Mouse (Mus musculus) stomach, embryonic 16.5 days (tissue): Measurements from ENCODE around the gene Pdhx. TPM values are rescaled to one million over a fixed set of nuclear protein-coding genes. Genes with fewer than 3 reads are reported as not detected.

ENCODE experiments used
- ATAC-seq: fragments of 200-750 bp; cut with Nextera tagmentation; 2 replicates; pipeline ENCODE4 v1.8.0; 2017; ENCODE audit warnings: moderate number of reproducible peaks, moderate TSS enrichment; ENCODE audit not compliant: insufficient read depth, low FRiP score
- H3K27ac ChIP-seq: fragments of 300-500 bp; sonication (generic); 2 replicates; pipeline ENCODE4 v1.5.1; 2014; ENCODE audit warnings: low read length
- H3K27me3 ChIP-seq: fragments of 300-500 bp; sonication (generic); 2 replicates; pipeline ENCODE4 v1.6.1; 2014; ENCODE audit warnings: low read length, control low read depth, mixed read lengths; ENCODE audit not compliant: control insufficient read depth, insufficient read depth
- H3K36me3 ChIP-seq: fragments of 300-500 bp; sonication (generic); 2 replicates; pipeline ENCODE4 v1.6.1; 2014; ENCODE audit warnings: low read length; ENCODE audit not compliant: control insufficient read depth, insufficient read depth
- H3K4me1 ChIP-seq: fragments of 300-500 bp; sonication (generic); 2 replicates; pipeline ENCODE4 v1.6.1; 2014; ENCODE audit warnings: low read length, control low read depth, mixed read lengths; ENCODE audit not compliant: control insufficient read depth, insufficient read depth
- H3K4me2 ChIP-seq: fragments of 300-500 bp; sonication (generic); 2 replicates; pipeline ENCODE4 v1.6.1; 2014; ENCODE audit warnings: low read depth, low read length, mixed read lengths
- H3K4me3 ChIP-seq: fragments of 300-500 bp; sonication (generic); replicated peaks from 2 replicates; pipeline ENCODE4 v1.5.1; 2014; ENCODE audit warnings: mild to moderate bottlenecking, low read length
- H3K9ac ChIP-seq: fragments of 300-500 bp; sonication (generic); 2 replicates; pipeline ENCODE4 v1.6.1; 2014; ENCODE audit warnings: low read length
- H3K9me3 ChIP-seq: fragments of 300-500 bp; sonication (generic); replicated peaks from 2 replicates; pipeline ENCODE4 v1.6.1; 2016; ENCODE audit warnings: low read length, control low read depth; ENCODE audit not compliant: control insufficient read depth
- WGBS: fragments of 180-500 bp; shearing (Covaris S2); extraction: QIAGEN DNeasy Blood & Tissue Kit; methylation state at CpG from one replicate; pipeline ENCODE4 v1.1.7; 2014; 5-methylcytosine and 5-hydroxymethylcytosine counted together
- polyA plus RNA-seq: library from polyadenylated mRNA; unstranded; fragments of >200 nt; fragmentation: Nextera tagmentation; extraction: Ambion mirVana; gene quantifications from 2 replicates; pipeline ENCODE4 v1.2.1, GENCODE M21; 2015

Pdhx gene
- polyA plus RNA-seq, 1 experiment from 2014 or later: 39.6 TPM

DNA sequence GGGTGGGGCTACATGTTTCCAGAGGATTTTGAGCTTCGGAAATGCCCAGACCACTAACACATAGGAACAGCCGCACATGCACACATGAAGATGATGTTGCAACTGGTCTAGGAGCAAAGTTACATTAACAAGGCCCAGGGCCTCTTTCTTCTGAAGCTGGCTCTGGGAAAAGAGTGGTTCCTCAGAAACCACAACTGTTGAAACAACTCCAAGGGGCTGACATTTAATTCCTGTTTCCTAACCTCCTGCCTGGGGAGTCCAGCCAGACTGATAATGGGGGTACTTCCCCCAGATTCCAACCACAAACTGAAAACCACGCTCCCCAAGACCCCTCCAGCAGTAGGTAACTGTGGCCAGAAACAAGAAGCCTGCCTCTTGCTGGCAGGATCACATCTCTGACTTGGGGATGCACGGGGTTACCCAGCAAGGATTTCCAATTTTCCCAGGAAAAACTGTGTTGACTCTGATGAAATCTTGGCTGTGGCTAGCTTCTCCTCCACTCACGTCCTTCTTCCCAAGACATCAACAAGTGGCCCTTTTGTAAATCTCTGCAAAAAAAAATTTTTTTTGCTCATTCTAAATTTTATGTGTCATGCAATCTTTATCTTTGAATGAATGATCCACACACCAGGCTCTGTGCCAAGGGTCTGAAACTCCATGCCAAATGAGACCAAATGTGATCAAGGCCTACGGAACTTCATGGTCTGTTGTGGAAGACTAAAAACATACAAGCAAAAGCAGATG, 86.2 kb downstream of the Pdhx start:
- no peak overlapping the region for H3K4me2 ChIP-seq
- no peak overlapping the region for H3K27ac ChIP-seq
- no peaks in the 10 kb centered on the region for H3K27me3 ChIP-seq
- no peaks in the 10 kb centered on the region for H3K36me3 ChIP-seq
- H3K4me3 ChIP-seq: no peak overlapping the region
- no peak overlapping the region for H3K9ac ChIP-seq
- no peaks in the 10 kb centered on the region for H3K9me3 ChIP-seq
- WGBS: 72% methylated on average over 6 of the region's 6 CpGs
- peaks cover 8% of the 10 kb centered on the region; the same call in 1 of the 2 replicates for H3K4me1 ChIP-seq
- no peak for ATAC-seq

GRCm38 (mm10) chr2:102986424-102986823, 86.9 kb downstream of the Pdhx start:
- Histone ChIP-seq H3K4me2 (no peak overlapping the region), H3K27ac (no peak overlapping the region), H3K9me3 (no peaks in the 10 kb centered on the region), H3K4me1 (peaks cover 8% of the 10 kb centered on the region; the same call in 1 of the 2 replicates), H3K36me3 (no peaks in the 10 kb centered on the region), H3K9ac (no peak overlapping the region), H3K27me3 (no peaks in the 10 kb centered on the region), H3K4me3 (no peak overlapping the region)
- 54% methylated on average over 3 of the region's 3 CpGs for whole genome bisulfite sequencing
- ATAC-seq: no peak

DNA sequence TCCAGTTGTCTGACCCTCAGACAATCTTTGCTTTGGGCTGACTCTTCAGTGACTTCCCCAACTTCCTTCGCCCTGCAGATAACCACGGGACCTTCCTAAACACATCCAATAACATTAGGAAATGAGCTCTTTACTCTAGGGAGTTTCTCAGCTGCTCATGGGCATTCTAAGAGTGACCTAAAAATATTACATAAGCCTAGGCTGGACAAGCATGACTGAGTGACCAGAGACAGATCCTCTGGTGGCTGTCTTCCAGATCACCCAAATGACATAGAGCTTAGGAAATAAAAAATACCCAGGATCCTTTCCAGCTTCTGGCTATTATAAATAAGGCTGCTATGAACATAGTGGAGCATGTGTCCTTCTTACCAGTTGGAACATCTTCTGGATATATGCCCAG, 90.5 kb downstream of the Pdhx start:
- ATAC-seq: no peak
- H3K4me1 ChIP-seq: no peaks in the 10 kb centered on the region
- WGBS: 66% methylated on average over 2 of the region's 2 CpGs

GRCm38 (mm10) chr2:102981446-102982314, 91.6 kb downstream of the Pdhx start:
- Histone ChIP-seq H3K9ac (no peak overlapping the region), H3K27ac (no peak overlapping the region), H3K4me1 (no peaks in the 10 kb centered on the region), H3K27me3 (no peaks in the 10 kb centered on the region), H3K4me3 (no peak overlapping the region), H3K4me2 (no peak overlapping the region), H3K9me3 (no peaks in the 10 kb centered on the region), H3K36me3 (no peaks in the 10 kb centered on the region)
- WGBS: 85% methylated on average over 8 of the region's 8 CpGs
- no peak for ATAC-seq

More for the DNA sequence above, 90.5 kb downstream of the Pdhx start:
- Histone ChIP-seq H3K9me3 (no peaks in the 10 kb centered on the region), H3K27ac (no peak overlapping the region), H3K4me2 (no peak overlapping the region), H3K4me3 (no peak overlapping the region), H3K27me3 (no peaks in the 10 kb centered on the region), H3K36me3 (no peaks in the 10 kb centered on the region), H3K9ac (no peak overlapping the region)

GRCm38 (mm10) chr2:102980870-102981269, 92.4 kb downstream of the Pdhx start:
- 65% methylated on average over 2 of the region's 2 CpGs for WGBS
- no peak for ATAC-seq
- no peaks in the 10 kb centered on the region for H3K9me3 ChIP-seq

GRCm38 (mm10) chr2:102979519-102979918, 93.8 kb downstream of the Pdhx start:
- no peak overlapping the region for H3K4me2 ChIP-seq
- no peaks in the 10 kb centered on the region for H3K4me1 ChIP-seq
- no peak overlapping the region for H3K9ac ChIP-seq
- no peaks in the 10 kb centered on the region for H3K36me3 ChIP-seq
- WGBS: 79% methylated on average over 2 of the region's 2 CpGs
- H3K4me3 ChIP-seq: no peak overlapping the region
- no peaks in the 10 kb centered on the region for H3K9me3 ChIP-seq
- H3K27ac ChIP-seq: no peak overlapping the region
- H3K27me3 ChIP-seq: no peaks in the 10 kb centered on the region
- ATAC-seq: no peak

More at GRCm38 (mm10) chr2:102980870-102981269, 92.4 kb downstream of the Pdhx start:
- no peak overlapping the region for H3K4me3 ChIP-seq
- no peak overlapping the region for H3K9ac ChIP-seq
- no peaks in the 10 kb centered on the region for H3K27me3 ChIP-seq
- no peaks in the 10 kb centered on the region for H3K4me1 ChIP-seq
- no peak overlapping the region for H3K27ac ChIP-seq
- no peak overlapping the region for H3K4me2 ChIP-seq
- no peaks in the 10 kb centered on the region for H3K36me3 ChIP-seq

GRCm38 (mm10) chr2:102979112-102979511, 94.2 kb downstream of the Pdhx start:
- ATAC-seq: no peak
- H3K4me3 ChIP-seq: no peak overlapping the region
- H3K27ac ChIP-seq: no peak overlapping the region
- no peaks in the 10 kb centered on the region for H3K9me3 ChIP-seq
- H3K4me2 ChIP-seq: no peak overlapping the region
- no peaks in the 10 kb centered on the region for H3K36me3 ChIP-seq
- no peaks in the 10 kb centered on the region for H3K27me3 ChIP-seq
- H3K9ac ChIP-seq: no peak overlapping the region
- no peaks in the 10 kb centered on the region for H3K4me1 ChIP-seq

GRCm38 (mm10) chr2:102975358-102975945, 97.9 kb downstream of the Pdhx start:
- H3K36me3 ChIP-seq: no peaks in the 10 kb centered on the region
- 61% methylated on average over 5 of the region's 5 CpGs for WGBS
- no peak overlapping the region for H3K9ac ChIP-seq
- H3K9me3 ChIP-seq: no peaks in the 10 kb centered on the region
- no peak overlapping the region for H3K27ac ChIP-seq
- no peak for ATAC-seq
- no peak overlapping the region for H3K4me3 ChIP-seq
- no peak overlapping the region for H3K4me2 ChIP-seq
- H3K4me1 ChIP-seq: no peaks in the 10 kb centered on the region
- H3K27me3 ChIP-seq: no peaks in the 10 kb centered on the region

DNA sequence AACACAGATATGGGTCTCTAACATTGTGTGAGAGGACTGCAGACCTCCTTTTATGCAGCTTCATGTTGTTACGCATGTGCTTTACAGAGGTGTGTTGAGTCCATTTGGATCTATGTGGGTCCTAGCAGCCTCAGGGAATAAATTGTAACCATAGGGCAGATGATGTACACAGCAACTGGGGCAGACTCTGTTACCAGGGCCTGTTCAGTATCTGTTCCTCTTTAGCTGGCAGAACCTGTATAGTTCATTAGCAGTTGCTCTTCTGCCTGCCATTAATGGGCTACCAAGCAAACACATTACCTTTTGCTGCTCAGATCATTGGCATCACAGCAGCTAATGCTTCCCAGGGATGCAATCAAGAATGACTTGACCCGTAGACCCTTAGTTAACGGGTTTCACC, 100.2 kb downstream of the Pdhx start:
- no peak overlapping the region for H3K4me2 ChIP-seq
- no peaks in the 10 kb centered on the region for H3K4me1 ChIP-seq
- 89% methylated on average over 3 of the region's 3 CpGs for WGBS
- H3K4me3 ChIP-seq: no peak overlapping the region
- H3K27me3 ChIP-seq: no peaks in the 10 kb centered on the region
- H3K27ac ChIP-seq: no peak overlapping the region
- no peak overlapping the region for H3K9ac ChIP-seq
- no peak for ATAC-seq
- no peaks in the 10 kb centered on the region for H3K36me3 ChIP-seq
- H3K9me3 ChIP-seq: no peaks in the 10 kb centered on the region
